20 mouse cellular contexts compared by ENCODE assay signal in genomic region chr17:11070996-11071395, GRCm38 (mm10).
A peak's percentile ranks its signal among the peaks of the same experiment; 100 is the strongest.
DNase-seq lines count a peak whose midpoint lies in the region; TF ChIP-seq lines count a peak whose summit lies in the region.
"Had no signal": no experiment of that assay in that cellular context is flagged by ENCODE, and none has a peak within 500 bp of the region (broad histone marks: within the 10 kb centered on the region; RNA-seq: fewer than 3 reads in every experiment).

No protein-coding gene starts in this region.

- H3K36me3 ChIP-seq in heart, adult 2 months (ENCODE audit: control insufficient read depth, insufficient read depth, low read length), result no peaks in the 10 kb centered on the region
- H3K36me3 ChIP-seq: G1E had no signal

- intact Hi-C loops in heart, adult 2 months (cut with DNase I), result no loop called here

- TF ChIP-seq POLR2A in heart, adult 2 months (IDR thresholded peaks at IDR 0.05; ENCODE audit: insufficient read depth, low read depth, low read length), result no peak

- no peaks in the 10 kb centered on the region for H3K27me3 ChIP-seq in heart, adult 2 months (ENCODE audit: control insufficient read depth, insufficient read depth, low read length)
- H3K27me3 ChIP-seq: CH12.LX, Patski had no signal

- H3K79me2 ChIP-seq in heart, adult 2 months (replicated peaks; ENCODE audit: control insufficient read depth, insufficient read depth, low read length), result no peaks in the 10 kb centered on the region

- no peak overlapping the region for H3K9ac ChIP-seq in heart, adult 2 months (ENCODE audit: low read depth, low read length)

- no peak for TF ChIP-seq EP300 in heart, adult 2 months (IDR thresholded peaks at IDR 0.05; ENCODE audit: insufficient read depth, low read depth, low read length)

- H3K4me1 ChIP-seq in heart, adult 2 months (ENCODE audit: control insufficient read depth, insufficient read depth, low read length), result no peaks in the 10 kb centered on the region

- TF ChIP-seq CTCF in heart, adult 2 months (IDR thresholded peaks at IDR 0.05), result no peak

- no peak overlapping the region for H3K27ac ChIP-seq in heart, adult 2 months

- peak; percentile 54 to 73 for DNase-seq in cerebellum, postnatal 10 days
- DNase-seq in cerebellum, postnatal 4 days (ENCODE audit: low spot score in 2 of 2), result no peak
- DNase-seq in cerebellum, postnatal 14 days, result peak; percentile 37 to 65
- no peak for DNase-seq in cerebellum, adult 9-10 months
- DNase-seq in cerebellum, postnatal 25 days, result peak; percentile 53 to 71
- no peak for DNase-seq in cerebellum, adult 9-11 months
- peak; percentile 28 for DNase-seq in heart, adult 11 months
- no peak for DNase-seq in heart, adult 2 months
- DNase-seq: adrenal gland, adult 2 months; adrenal gland, adult 8-10 months; adrenal gland, postnatal 10 days; adrenal gland, postnatal 14 days; adrenal gland, postnatal 25 days; adrenal gland, postnatal 36 days; B cell, adult 2 months; cerebellum, adult 11 months; cerebellum, adult 11-12 months had no signal

- H3K4me3 ChIP-seq in heart, adult 2 months, result no peak overlapping the region

Comparison
In these comparisons a context has a peak if more than half of its experiments do, and no peak if none do; other contexts are left out.
1. DNase-seq: peak in cerebellum, postnatal 10 days (2 of 2), cerebellum, postnatal 14 days (2 of 2), cerebellum, postnatal 25 days (2 of 2) and heart, adult 11 months (single experiment); none in cerebellum, postnatal 4 days (0 of 2), cerebellum, adult 9-10 months (single experiment), cerebellum, adult 9-11 months (single experiment) and heart, adult 2 months (0 of 2).